Mouse (Mus musculus) fat pad, adult 2 months (tissue): ENCODE measurements around the gene AL731706.1.

ENCODE experiments used
- DNase-seq: peaks from one replicate; pipeline ENCODE4 v3.0.0-alpha.2; 2011; ENCODE audit warnings: low read depth, low spot score; ENCODE audit errors: extremely low read depth

Gene AL731706.1

DNA sequence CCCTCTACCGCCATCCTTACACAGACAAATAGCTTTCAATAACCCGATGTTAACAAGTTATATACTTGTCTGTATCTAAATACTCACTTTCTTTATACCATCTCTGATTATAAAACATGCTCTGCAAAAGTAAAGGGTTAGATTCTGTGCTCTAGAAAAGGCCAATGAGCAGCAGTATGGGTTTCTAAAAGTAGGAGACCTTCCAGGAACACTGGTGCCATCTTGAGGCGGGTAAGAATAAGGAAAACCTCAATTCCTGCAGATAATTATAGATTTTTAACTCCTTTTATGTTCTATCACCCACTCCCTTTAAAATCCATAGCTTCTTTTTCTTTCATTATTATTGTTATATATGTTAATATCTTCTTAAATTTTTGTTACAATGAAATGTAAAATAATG is 55.3 kb downstream of the AL731706.1 start:
- no peak for DNase-seq

DNA sequence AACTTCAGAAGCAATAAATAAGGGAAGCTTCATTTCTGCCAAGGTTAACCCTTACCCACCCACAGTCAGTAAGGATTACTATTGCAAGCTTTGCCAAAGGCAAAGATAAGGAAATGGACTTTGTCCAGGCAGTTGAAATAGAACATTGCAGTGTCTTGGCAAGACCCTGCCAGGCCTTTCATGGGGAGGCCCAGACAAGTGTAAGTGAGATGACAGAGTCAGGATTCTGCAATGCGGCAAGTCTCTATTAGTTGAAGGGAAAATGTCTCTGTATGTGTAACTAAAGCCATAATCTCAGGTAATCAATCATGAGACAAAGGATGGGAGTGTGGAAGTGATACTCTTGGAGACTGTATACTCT is 56.5 kb downstream of the AL731706.1 start:
- DNase-seq = no peak

DNA sequence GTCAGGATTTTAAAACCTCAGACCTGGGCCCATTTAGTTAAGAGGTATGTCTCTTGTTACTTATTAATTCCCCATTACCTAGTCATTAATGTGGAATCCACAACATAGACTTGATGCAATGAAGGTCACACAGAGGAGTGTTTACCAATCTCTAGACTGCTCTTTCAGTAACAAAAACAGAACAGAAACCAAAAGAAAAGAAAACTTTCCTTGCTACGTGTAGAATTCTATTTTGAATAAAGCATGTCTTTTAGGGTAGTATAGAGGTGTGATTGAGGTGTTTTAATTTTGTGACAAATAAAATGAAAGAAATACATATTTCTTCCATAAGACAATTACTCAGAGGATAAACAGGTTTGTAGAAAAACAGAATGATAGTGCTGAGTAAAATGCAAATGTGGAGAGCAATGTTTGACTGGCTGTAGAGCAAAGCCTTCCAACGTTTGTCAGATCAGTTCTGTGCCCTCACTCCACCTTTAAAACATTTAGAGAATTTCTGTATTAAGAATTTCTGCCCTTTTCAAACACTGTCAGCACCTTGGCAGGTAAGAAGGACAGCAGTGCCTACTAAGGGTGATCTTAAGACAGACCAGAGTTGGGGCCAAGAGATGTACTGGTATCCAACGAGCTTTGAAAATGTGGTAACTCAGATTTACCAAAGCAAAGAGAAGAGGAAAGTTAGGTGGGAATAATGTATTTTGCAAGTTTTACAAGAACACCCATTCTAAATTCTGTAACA is 57.0 kb downstream of the AL731706.1 start:
- no peak for DNase-seq

GRCm38 (mm10) chr2:136832936-136833335 is 58.3 kb downstream of the AL731706.1 start:
- DNase-seq = no peak
